Mouse (Mus musculus): ENCODE measurements around the gene Etl4. TPM values are rescaled to one million over a fixed set of nuclear protein-coding genes. Genes with fewer than 3 reads are reported as not detected.

Gene Etl4
- polyA plus RNA-seq, 1 experiment: not detected

GRCm38 (mm10) chr2:20549065-20549464 is 639.5 kb downstream of the Etl4 start:
- Histone ChIP-seq H3K4me1 (ENCODE audit: control insufficient read depth) (no peaks in the 10 kb centered on the region), H3K9me3 (ENCODE audit: control insufficient read depth, low read length) (no peaks in the 10 kb centered on the region), H3K4me3 (replicated peaks) (no peak overlapping the region), H3K36me3 (ENCODE audit: control insufficient read depth) (no peaks in the 10 kb centered on the region), H3K27me3 (ENCODE audit: control insufficient read depth) (no peaks in the 10 kb centered on the region)
- TF ChIP-seq GATA1 (IDR thresholded peaks at IDR 0.05; ENCODE audit: low read length) (no peak), TAL1 (IDR thresholded peaks at IDR 0.05; ENCODE audit: low read length) (no peak)

DNA sequence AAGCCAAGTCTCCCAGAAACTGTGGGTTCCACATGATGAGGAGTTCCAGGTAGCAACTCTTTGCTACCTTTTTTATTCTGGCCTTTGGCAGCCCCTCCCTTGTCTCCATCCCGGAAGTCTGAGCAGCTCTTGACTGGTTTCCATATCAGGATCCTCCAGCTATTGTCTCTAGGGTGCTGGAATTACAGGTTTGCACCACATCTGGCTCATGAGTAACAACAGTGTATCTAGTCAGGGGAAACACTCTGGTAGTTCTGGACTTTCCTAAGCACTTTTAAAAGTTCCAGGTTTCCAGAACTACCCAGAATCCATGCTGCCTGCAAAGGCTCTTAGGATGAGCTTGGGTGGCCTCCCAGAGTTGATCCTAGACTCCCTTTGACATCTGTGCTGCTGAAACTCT is 640.4 kb downstream of the Etl4 start:
- no peak for TF ChIP-seq GATA1 (IDR thresholded peaks at IDR 0.05; ENCODE audit: low read length)
- TF ChIP-seq TAL1 (IDR thresholded peaks at IDR 0.05; ENCODE audit: low read length): no peak
- Histone ChIP-seq H3K36me3 (ENCODE audit: control insufficient read depth) (no peaks in the 10 kb centered on the region), H3K9me3 (ENCODE audit: control insufficient read depth, low read length) (no peaks in the 10 kb centered on the region), H3K4me1 (ENCODE audit: control insufficient read depth) (no peaks in the 10 kb centered on the region), H3K4me3 (replicated peaks) (no peak overlapping the region), H3K27me3 (ENCODE audit: control insufficient read depth) (no peaks in the 10 kb centered on the region)

DNA sequence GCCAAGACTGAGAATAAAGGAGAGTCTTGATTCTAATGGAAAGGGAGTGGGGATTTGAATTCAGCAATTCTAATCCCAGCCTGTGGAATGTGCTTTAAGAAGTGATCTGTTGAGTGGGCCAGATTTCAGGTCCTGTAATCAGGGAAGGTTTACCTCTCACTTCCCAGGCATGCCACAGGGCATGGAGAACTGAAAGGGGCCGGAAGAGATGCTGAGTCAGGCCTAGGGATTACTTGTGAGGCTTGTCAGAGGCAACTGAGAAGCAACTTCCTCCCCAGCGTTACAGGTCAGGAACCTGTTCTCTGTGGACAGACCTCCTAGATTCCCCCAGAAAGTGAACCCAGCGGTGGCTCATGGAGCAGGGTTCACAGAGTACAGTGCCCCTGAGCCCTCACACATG is 646.1 kb downstream of the Etl4 start:
- H3K27me3 ChIP-seq (ENCODE audit: control insufficient read depth): no peaks in the 10 kb centered on the region
- no peaks in the 10 kb centered on the region for H3K4me1 ChIP-seq (ENCODE audit: control insufficient read depth)
- TF ChIP-seq GATA1 (IDR thresholded peaks at IDR 0.05; ENCODE audit: low read length) (no peak), TAL1 (IDR thresholded peaks at IDR 0.05; ENCODE audit: low read length) (no peak)
- no peaks in the 10 kb centered on the region for H3K9me3 ChIP-seq (ENCODE audit: control insufficient read depth, low read length)
- H3K36me3 ChIP-seq (ENCODE audit: control insufficient read depth): no peaks in the 10 kb centered on the region
- no peak overlapping the region for H3K4me3 ChIP-seq (replicated peaks)

DNA sequence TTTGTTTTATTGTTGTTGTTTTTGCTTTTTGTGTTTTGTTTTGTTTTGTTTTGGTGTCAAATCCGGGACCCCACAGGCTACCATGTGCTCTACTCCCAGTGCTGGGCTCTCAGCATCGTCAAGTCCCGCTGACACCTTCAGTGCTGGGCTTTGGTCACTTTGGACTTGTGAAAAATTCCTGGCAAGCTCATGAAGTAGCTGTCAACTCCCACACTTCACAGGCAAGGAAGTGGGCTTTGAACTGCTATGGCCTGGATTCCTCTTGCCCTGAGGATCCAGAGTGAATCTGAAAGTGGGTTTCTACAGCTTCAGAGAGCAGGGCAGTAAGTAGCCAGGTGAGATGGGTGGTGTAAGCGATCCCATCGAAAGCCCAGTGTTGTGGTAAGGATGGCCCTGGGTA is 649.5 kb downstream of the Etl4 start:
- Histone ChIP-seq H3K9me3 (ENCODE audit: control insufficient read depth, low read length) (no peaks in the 10 kb centered on the region), H3K4me1 (ENCODE audit: control insufficient read depth) (no peaks in the 10 kb centered on the region), H3K36me3 (ENCODE audit: control insufficient read depth) (no peaks in the 10 kb centered on the region), H3K27me3 (ENCODE audit: control insufficient read depth) (no peaks in the 10 kb centered on the region), H3K4me3 (replicated peaks) (no peak overlapping the region)
- TF ChIP-seq TAL1 (IDR thresholded peaks at IDR 0.05; ENCODE audit: low read length): no peak
- TF ChIP-seq GATA1 (IDR thresholded peaks at IDR 0.05; ENCODE audit: low read length): no peak

DNA sequence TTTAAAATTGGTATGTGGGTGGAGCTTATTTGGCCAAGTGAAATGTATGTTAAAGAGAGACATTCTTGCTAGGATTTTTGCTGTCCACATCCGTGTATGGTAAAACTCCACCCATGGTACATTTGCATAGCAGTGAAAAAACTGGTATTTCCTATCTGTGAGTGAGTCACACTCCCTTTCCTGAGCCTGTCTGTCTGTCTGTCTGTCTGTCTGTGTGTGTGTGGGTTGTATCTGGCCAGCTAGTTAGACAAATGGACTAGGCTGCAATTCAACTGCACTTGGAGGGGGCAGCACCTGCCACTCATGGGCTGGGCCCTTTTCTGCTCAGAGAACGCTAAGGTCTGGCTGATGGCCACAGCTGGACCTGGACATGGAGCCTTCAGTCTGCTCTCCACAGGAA is 650.1 kb downstream of the Etl4 start:
- TF ChIP-seq TAL1 (IDR thresholded peaks at IDR 0.05; ENCODE audit: low read length) (no peak), GATA1 (IDR thresholded peaks at IDR 0.05; ENCODE audit: low read length) (no peak)

DNA sequence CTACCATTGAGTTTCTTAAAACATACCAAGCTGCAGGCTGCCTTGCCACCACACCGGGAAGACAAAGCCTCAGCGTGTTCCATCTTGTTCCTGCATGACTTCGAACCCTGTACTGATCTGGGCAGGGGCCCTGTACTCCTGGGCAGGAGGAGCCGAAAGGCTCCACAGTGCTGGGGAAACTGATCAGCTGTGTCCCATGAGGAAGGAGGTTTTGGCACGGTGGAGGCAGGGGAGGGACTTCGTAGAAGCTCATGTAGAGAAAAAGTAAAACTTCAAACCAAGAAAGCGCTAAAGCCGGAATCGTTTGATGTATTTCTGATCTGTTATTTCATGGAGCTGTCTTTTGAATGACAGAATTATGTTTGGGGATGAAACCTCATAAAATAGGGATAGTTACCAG is 651.0 kb downstream of the Etl4 start:
- Histone ChIP-seq H3K36me3 (ENCODE audit: control insufficient read depth) (no peaks in the 10 kb centered on the region), H3K9me3 (ENCODE audit: control insufficient read depth, low read length) (no peaks in the 10 kb centered on the region), H3K4me3 (replicated peaks) (no peak overlapping the region), H3K4me1 (ENCODE audit: control insufficient read depth) (no peaks in the 10 kb centered on the region), H3K27me3 (ENCODE audit: control insufficient read depth) (no peaks in the 10 kb centered on the region)
- TF ChIP-seq TAL1 (IDR thresholded peaks at IDR 0.05; ENCODE audit: low read length): no peak
- no peak for TF ChIP-seq GATA1 (IDR thresholded peaks at IDR 0.05; ENCODE audit: low read length)

More for the DNA sequence above, 650.1 kb downstream of the Etl4 start:
- no peaks in the 10 kb centered on the region for H3K9me3 ChIP-seq (ENCODE audit: control insufficient read depth, low read length)
- no peaks in the 10 kb centered on the region for H3K36me3 ChIP-seq (ENCODE audit: control insufficient read depth)
- H3K4me1 ChIP-seq (ENCODE audit: control insufficient read depth): no peaks in the 10 kb centered on the region
- no peaks in the 10 kb centered on the region for H3K27me3 ChIP-seq (ENCODE audit: control insufficient read depth)
- H3K4me3 ChIP-seq (replicated peaks): no peak overlapping the region

GRCm38 (mm10) chr2:20563036-20563435 is 653.5 kb downstream of the Etl4 start:
- no peak overlapping the region for H3K4me3 ChIP-seq (replicated peaks)
- no peaks in the 10 kb centered on the region for H3K36me3 ChIP-seq (ENCODE audit: control insufficient read depth)

DNA sequence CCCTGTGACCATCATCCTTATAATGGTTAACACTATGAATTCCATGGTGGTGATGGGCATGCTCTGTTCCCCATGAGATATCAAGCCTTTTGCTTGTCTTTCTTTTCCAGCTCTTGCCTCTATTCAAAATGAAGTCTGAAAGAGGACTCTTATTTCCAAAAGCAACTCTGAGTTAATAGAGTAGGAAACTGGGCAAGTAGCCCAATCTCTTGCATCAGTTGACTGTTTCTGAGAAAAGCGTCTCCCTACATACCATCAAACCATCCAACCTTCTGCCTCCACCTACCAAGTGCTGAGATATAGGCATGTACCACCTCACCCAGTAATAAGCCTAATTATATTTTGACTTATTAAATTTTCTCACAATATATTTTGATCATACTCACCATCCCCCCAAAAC is 658.9 kb downstream of the Etl4 start:
- Histone ChIP-seq H3K4me3 (replicated peaks) (no peak overlapping the region), H3K4me1 (ENCODE audit: control insufficient read depth) (no peaks in the 10 kb centered on the region), H3K36me3 (ENCODE audit: control insufficient read depth) (no peaks in the 10 kb centered on the region), H3K9me3 (ENCODE audit: control insufficient read depth, low read length) (no peaks in the 10 kb centered on the region), H3K27me3 (ENCODE audit: control insufficient read depth) (no peaks in the 10 kb centered on the region)
- no peak for TF ChIP-seq TAL1 (IDR thresholded peaks at IDR 0.05; ENCODE audit: low read length)
- TF ChIP-seq GATA1 (IDR thresholded peaks at IDR 0.05; ENCODE audit: low read length): no peak

More at GRCm38 (mm10) chr2:20563036-20563435, 653.5 kb downstream of the Etl4 start:
- Histone ChIP-seq H3K4me1 (ENCODE audit: control insufficient read depth) (no peaks in the 10 kb centered on the region), H3K27me3 (ENCODE audit: control insufficient read depth) (no peaks in the 10 kb centered on the region), H3K9me3 (ENCODE audit: control insufficient read depth, low read length) (no peaks in the 10 kb centered on the region)
- TF ChIP-seq GATA1 (IDR thresholded peaks at IDR 0.05; ENCODE audit: low read length): no peak
- no peak for TF ChIP-seq TAL1 (IDR thresholded peaks at IDR 0.05; ENCODE audit: low read length)

DNA sequence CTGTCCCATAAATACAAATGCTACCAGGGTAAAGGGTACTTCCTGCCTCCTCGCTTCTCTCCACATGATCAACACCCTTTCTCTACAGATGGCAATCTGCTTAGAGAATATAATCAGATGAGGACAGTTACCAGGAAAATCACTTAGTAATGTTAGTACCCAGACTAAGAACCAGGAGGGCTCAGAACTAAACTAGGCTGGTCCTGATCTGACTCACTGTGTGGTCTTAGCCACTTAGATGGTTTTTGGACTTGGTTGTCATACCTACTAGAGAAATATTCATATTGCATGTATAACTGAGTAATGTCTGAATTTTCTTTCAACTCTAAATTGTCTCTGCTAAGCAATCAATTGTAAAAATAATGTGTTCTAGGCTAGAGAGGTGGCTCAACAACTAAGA is 662.4 kb downstream of the Etl4 start:
- Histone ChIP-seq H3K9me3 (ENCODE audit: control insufficient read depth, low read length) (no peaks in the 10 kb centered on the region), H3K36me3 (ENCODE audit: control insufficient read depth) (no peaks in the 10 kb centered on the region), H3K4me1 (ENCODE audit: control insufficient read depth) (no peaks in the 10 kb centered on the region), H3K4me3 (replicated peaks) (no peak overlapping the region), H3K27me3 (ENCODE audit: control insufficient read depth) (no peaks in the 10 kb centered on the region)
- no peak for TF ChIP-seq GATA1 (IDR thresholded peaks at IDR 0.05; ENCODE audit: low read length)
- TF ChIP-seq TAL1 (IDR thresholded peaks at IDR 0.05; ENCODE audit: low read length): no peak

DNA sequence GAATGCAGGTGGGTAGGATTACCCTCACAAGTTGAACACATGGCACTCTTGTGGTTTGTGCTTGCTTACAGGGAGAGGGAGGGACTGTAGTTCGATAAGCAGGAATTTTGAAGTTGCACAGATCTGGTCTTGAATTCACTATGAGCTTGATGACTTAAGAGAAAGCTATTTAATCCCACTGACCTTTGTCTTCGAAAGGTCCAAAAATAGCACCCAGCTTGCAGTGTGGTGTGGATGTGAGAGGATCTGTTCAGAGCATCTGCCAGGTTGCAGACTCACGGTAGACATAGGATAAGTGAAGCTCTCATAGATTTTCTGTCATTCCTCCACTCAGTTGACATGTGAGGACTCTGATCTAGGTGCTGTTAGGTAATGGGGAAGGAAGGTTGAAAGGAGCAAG is 670.8 kb downstream of the Etl4 start:
- no peak for TF ChIP-seq GATA1 (IDR thresholded peaks at IDR 0.05; ENCODE audit: low read length)
- TF ChIP-seq TAL1 (IDR thresholded peaks at IDR 0.05; ENCODE audit: low read length): no peak
- Histone ChIP-seq H3K27me3 (ENCODE audit: control insufficient read depth) (no peaks in the 10 kb centered on the region), H3K4me1 (ENCODE audit: control insufficient read depth) (peaks cover 3% of the 10 kb centered on the region), H3K9me3 (ENCODE audit: control insufficient read depth, low read length) (no peaks in the 10 kb centered on the region), H3K4me3 (replicated peaks) (no peak overlapping the region), H3K36me3 (ENCODE audit: control insufficient read depth) (no peaks in the 10 kb centered on the region)

Data from erythroblast, embryonic 14.5 days (primary cell).